Mouse (Mus musculus) liver, embryonic 14.5 days (tissue): Measurements from ENCODE around the gene Spen. TPM values are rescaled to one million over a fixed set of nuclear protein-coding genes. Genes with fewer than 3 reads are reported as not detected.

ENCODE experiments used
- ATAC-seq: fragments of 200-750 bp; cut with Nextera tagmentation; 2 replicates; pipeline ENCODE4 v1.8.0; 2017; ENCODE audit warnings: moderate number of reproducible peaks, mild to moderate bottlenecking, moderate library complexity; ENCODE audit not compliant: insufficient read depth
- DNase-seq, 3 experiments: peaks; one replicate each; pipeline ENCODE4 v3.0.0-alpha.2; 2012 to 2013; ENCODE audit warnings: low read depth in 3 of 3, low spot score in 3 of 3
- H3K27ac ChIP-seq: fragments of 300-500 bp; sonication (generic); 2 replicates; pipeline ENCODE4 v1.5.1; 2014; ENCODE audit warnings: moderate library complexity, mild to moderate bottlenecking, control low read depth, inconsistent platforms
- H3K27me3 ChIP-seq: fragments of 300-500 bp; sonication (generic); 2 replicates; pipeline ENCODE4 v1.6.1; 2014; ENCODE audit warnings: mild to moderate bottlenecking, low read length, moderate library complexity; ENCODE audit not compliant: control insufficient read depth, insufficient read depth
- H3K36me3 ChIP-seq: fragments of 300-500 bp; sonication (generic); replicated peaks from 2 replicates; pipeline ENCODE4 v1.6.1; 2014; ENCODE audit warnings: low read depth; ENCODE audit not compliant: control insufficient read depth, insufficient read depth
- H3K4me1 ChIP-seq, 2 experiments: fragments of 200-500 bp in 1 of 2; fragments of 300-500 bp in 1 of 2; sonication (generic) in 1 of 2; replicated peaks; 2 replicates each; pipeline ENCODE4 v1.6.1; 2012 to 2014; ENCODE audit warnings: antibody characterized with exemption in 1 of 2, inconsistent platforms in 1 of 2, low read length in 1 of 2; ENCODE audit not compliant: control insufficient read depth in 2 of 2, insufficient read depth in 2 of 2
- H3K4me2 ChIP-seq: fragments of 300-500 bp; sonication (generic); 2 replicates; pipeline ENCODE4 v1.6.1; 2014; ENCODE audit warnings: low read depth, mild to moderate bottlenecking, control low read depth, moderate library complexity
- H3K4me3 ChIP-seq, 2 experiments: fragments of 200-500 bp in 1 of 2; fragments of 300-500 bp in 1 of 2; sonication (generic) in 1 of 2; 2 replicates each; pipeline ENCODE4 v1.5.1; 2012 to 2014; ENCODE audit warnings: low read depth in 2 of 2, low read length in 2 of 2, mild to moderate bottlenecking in 2 of 2, control low read depth in 1 of 2, inconsistent platforms in 1 of 2, moderate library complexity in 1 of 2; ENCODE audit not compliant: insufficient read depth in 1 of 2
- H3K9ac ChIP-seq: fragments of 300-500 bp; sonication (generic); replicated peaks from 2 replicates; pipeline ENCODE4 v1.6.1; 2014; ENCODE audit warnings: mild to moderate bottlenecking, control low read depth, moderate library complexity
- H3K9me3 ChIP-seq: fragments of 300-500 bp; sonication (generic); 2 replicates; pipeline ENCODE4 v1.6.1; 2016; ENCODE audit warnings: low read length, mixed read lengths; ENCODE audit not compliant: control insufficient read depth
- CTCF ChIP-seq: IDR thresholded peaks from 2 replicates; pipeline ENCODE4 v1.5.1; 2016; ENCODE audit warnings: antibody characterized with exemption, low read depth, control low read depth
- EP300 ChIP-seq: IDR thresholded peaks from 2 replicates; pipeline ENCODE4 v1.6.1; 2016; ENCODE audit warnings: antibody characterized with exemption, low read depth
- WGBS: fragments of 180-500 bp; shearing (Covaris S2); extraction: QIAGEN DNeasy Blood & Tissue Kit; methylation state at CpG from one replicate; pipeline ENCODE4 v1.1.7; 2014; ENCODE audit not compliant: insufficient replicate concordance; 5-methylcytosine and 5-hydroxymethylcytosine counted together
- polyA plus RNA-seq, 2 experiments: library from polyadenylated mRNA; depleted of rRNA in 1 of 2; stranded (reverse) in 1 of 2; unstranded in 1 of 2; fragments of >200 nt; fragmentation: Nextera tagmentation in 1 of 2; extraction: Ambion mirVana in 1 of 2; gene quantifications; 2 replicates each; pipeline versions ENCODE4 v1.2.1 to v1.2.3; 2012 to 2014

Gene Spen
- polyA plus RNA-seq, 2 experiments = 3.4 to 4.0 TPM

- TF ChIP-seq EP300 (no peak), CTCF (no peak)
- DNase-seq (peak in 1 of 3 experiments; percentile 35), ATAC-seq (peak; percentile 9)
- H3K27me3 ChIP-seq = no peaks in the 10 kb centered on the region
- peaks cover 5 to 7% of the 10 kb centered on the region in 2 experiments for H3K4me1 ChIP-seq
- peak overlapping the region; percentile 79 for H3K9ac ChIP-seq
- WGBS = under 1% methylated on average over 45 of the region's 45 CpGs
- H3K9me3 ChIP-seq = no peaks in the 10 kb centered on the region
- H3K27ac ChIP-seq = peak overlapping the region; percentile 76
- peak overlapping the region; percentile 65 to 93 for H3K4me3 ChIP-seq
- peak overlapping the region; percentile 100 for H3K4me2 ChIP-seq
- H3K36me3 ChIP-seq = no peaks in the 10 kb centered on the region
These were observed 6.8 kb upstream of the Spen start for GRCm38 (mm10) chr4:141545071-141545742.

DNA sequence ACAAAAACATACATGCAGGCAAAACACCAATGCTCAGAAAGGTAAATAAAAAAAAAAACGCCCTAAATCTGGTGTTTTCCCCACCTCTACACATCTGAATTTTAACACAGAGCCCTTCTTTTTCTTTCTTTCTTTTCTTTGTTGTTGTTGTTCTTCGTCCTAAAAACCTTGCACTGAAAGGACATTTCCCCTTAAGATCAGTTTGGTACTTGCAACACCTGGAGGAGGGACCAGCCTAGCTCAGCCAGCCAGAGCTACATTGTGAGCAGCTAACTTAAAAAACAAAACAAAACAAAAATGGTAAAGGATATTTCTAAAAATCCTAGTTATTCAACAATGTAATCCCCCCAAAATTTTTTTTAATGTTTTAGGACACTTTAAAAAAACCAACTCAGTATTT lies 6.1 kb upstream of the Spen start:
- no peak overlapping the region for H3K9ac ChIP-seq
- H3K9me3 ChIP-seq = no peaks in the 10 kb centered on the region
- no peaks in the 10 kb centered on the region for H3K36me3 ChIP-seq
- TF ChIP-seq EP300 (no peak), CTCF (no peak)
- peak overlapping the region; percentile 100 for H3K4me2 ChIP-seq
- H3K27me3 ChIP-seq = no peaks in the 10 kb centered on the region
- H3K4me1 ChIP-seq = peaks cover 5 to 7% of the 10 kb centered on the region in 2 experiments
- WGBS = 42% methylated on average over 2 of the region's 2 CpGs
- no peak for DNase-seq
- no peak overlapping the region for H3K27ac ChIP-seq
- no peak for ATAC-seq
- H3K4me3 ChIP-seq = peak overlapping the region in 1 of 2 experiments; percentile 93; a peak in 2 of 4 replicates

DNA sequence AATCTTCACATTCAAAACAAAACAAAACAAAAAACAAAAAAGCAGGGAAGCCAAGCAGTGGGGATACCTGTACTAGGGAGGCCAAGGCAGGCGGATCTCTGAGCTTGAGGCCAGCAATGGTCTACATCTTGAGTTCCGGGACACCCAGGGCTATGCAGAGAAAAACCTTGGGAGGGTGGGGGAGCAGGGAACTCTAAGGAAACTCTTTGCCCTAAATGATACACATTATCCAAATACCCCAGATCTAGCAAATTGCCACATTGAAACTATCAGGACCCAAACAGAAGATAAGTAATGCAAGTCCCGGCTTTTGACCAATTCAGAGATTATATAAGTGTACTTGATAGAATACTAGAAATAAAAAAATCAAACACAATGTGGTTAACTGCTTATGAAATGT lies 5.2 kb upstream of the Spen start:
- no peaks in the 10 kb centered on the region for H3K27me3 ChIP-seq
- H3K4me2 ChIP-seq = no peak overlapping the region
- 48% methylated on average over 3 of the region's 3 CpGs for WGBS
- DNase-seq (no peak), ATAC-seq (no peak)
- no peak overlapping the region for H3K9ac ChIP-seq
- no peak for TF ChIP-seq CTCF
- TF ChIP-seq EP300 = no peak
- H3K36me3 ChIP-seq = no peaks in the 10 kb centered on the region
- peaks cover 11 to 12% of the 10 kb centered on the region in 2 experiments for H3K4me1 ChIP-seq
- H3K4me3 ChIP-seq = no peak overlapping the region
- no peaks in the 10 kb centered on the region for H3K9me3 ChIP-seq
- no peak overlapping the region for H3K27ac ChIP-seq

- no peak overlapping the region for H3K4me2 ChIP-seq
- no peaks in the 10 kb centered on the region for H3K9me3 ChIP-seq
- H3K27me3 ChIP-seq = no peaks in the 10 kb centered on the region
- TF ChIP-seq CTCF (no peak), EP300 (no peak)
- no peak for ATAC-seq
- no peak overlapping the region for H3K9ac ChIP-seq
- no peak for DNase-seq
- H3K36me3 ChIP-seq = no peaks in the 10 kb centered on the region
- H3K27ac ChIP-seq = no peak overlapping the region
- 69% methylated on average over 7 of the region's 7 CpGs for WGBS
- no peak overlapping the region for H3K4me3 ChIP-seq
- H3K4me1 ChIP-seq = peaks cover 5 to 8% of the 10 kb centered on the region in 2 experiments
These were observed 3.5 kb upstream of the Spen start for GRCm38 (mm10) chr4:141541851-141542250.

DNA sequence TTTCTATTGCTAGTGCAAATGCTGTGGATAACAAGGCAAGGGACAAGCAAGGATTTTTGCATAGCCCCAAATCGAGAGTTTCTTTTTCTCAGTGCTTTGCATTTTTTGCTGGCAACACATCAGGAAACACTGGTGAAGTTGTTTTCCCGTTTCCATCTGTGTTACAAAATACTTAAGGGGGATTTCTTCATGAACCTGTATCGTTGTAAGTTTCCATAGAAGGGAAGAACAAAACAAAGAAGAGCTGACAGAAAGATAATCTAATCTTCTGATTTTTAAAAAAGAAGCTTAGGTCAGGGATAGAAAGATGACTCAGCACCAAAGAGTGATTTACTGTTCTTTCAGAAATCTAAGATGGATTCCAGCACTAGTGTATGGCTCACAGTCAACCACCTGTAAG lies 2.4 kb upstream of the Spen start:
- Histone ChIP-seq H3K27ac (no peak overlapping the region), H3K27me3 (no peaks in the 10 kb centered on the region), H3K4me3 (no peak overlapping the region), H3K4me2 (no peak overlapping the region), H3K36me3 (no peaks in the 10 kb centered on the region), H3K9ac (no peak overlapping the region), H3K4me1 (peaks cover 7 to 8% of the 10 kb centered on the region in 2 experiments), H3K9me3 (no peaks in the 10 kb centered on the region)
- DNase-seq = no peak
- TF ChIP-seq EP300 (no peak), CTCF (no peak)
- WGBS = 44% methylated on average over 3 of the region's 3 CpGs
- no peak for ATAC-seq
